Mouse (Mus musculus) stomach, embryonic 15.5 days (tissue): Measurements from ENCODE around the gene Slc8b1. TPM values are rescaled to one million over a fixed set of nuclear protein-coding genes. Genes with fewer than 3 reads are reported as not detected.

ENCODE experiments used
- ATAC-seq: fragments of 200-750 bp; cut with Nextera tagmentation; 2 replicates; pipeline ENCODE4 v1.8.0; 2017; ENCODE audit warnings: low read depth, moderate number of reproducible peaks, moderate TSS enrichment; ENCODE audit not compliant: insufficient read depth, low FRiP score
- H3K27ac ChIP-seq: fragments of 300-500 bp; sonication (generic); 2 replicates; pipeline ENCODE4 v1.5.1; 2015; ENCODE audit warnings: mild to moderate bottlenecking, inconsistent platforms
- H3K27me3 ChIP-seq: fragments of 300-500 bp; sonication (generic); replicated peaks from 2 replicates; pipeline ENCODE4 v1.6.1; 2015; ENCODE audit warnings: inconsistent platforms
- H3K36me3 ChIP-seq: fragments of 300-500 bp; sonication (generic); 2 replicates; pipeline ENCODE4 v1.6.1; 2015; ENCODE audit warnings: inconsistent platforms
- H3K4me1 ChIP-seq: fragments of 300-500 bp; sonication (generic); 2 replicates; pipeline ENCODE4 v1.6.1; 2015; ENCODE audit warnings: inconsistent platforms
- H3K4me2 ChIP-seq: fragments of 300-500 bp; sonication (generic); 2 replicates; pipeline ENCODE4 v1.6.1; 2015; ENCODE audit warnings: mild to moderate bottlenecking, inconsistent platforms
- H3K4me3 ChIP-seq: fragments of 300-500 bp; sonication (generic); replicated peaks from 2 replicates; pipeline ENCODE4 v1.5.1; 2015; ENCODE audit warnings: inconsistent platforms
- H3K9ac ChIP-seq: fragments of 300-500 bp; sonication (generic); 2 replicates; pipeline ENCODE4 v1.6.1; 2015; ENCODE audit warnings: inconsistent platforms
- H3K9me3 ChIP-seq: fragments of 300-500 bp; sonication (generic); 2 replicates; pipeline ENCODE4 v1.6.1; 2016; ENCODE audit warnings: inconsistent platforms
- WGBS: fragments of 180-500 bp; shearing (Covaris S2); methylation state at CpG from one replicate; pipeline ENCODE4 v1.1.7; 2015; 5-methylcytosine and 5-hydroxymethylcytosine counted together
- polyA plus RNA-seq: library from polyadenylated mRNA; unstranded; fragments of >200 nt; fragmentation: Nextera tagmentation; extraction: Ambion mirVana; gene quantifications from 2 replicates; pipeline ENCODE4 v1.2.1, GENCODE M21; 2015

The Slc8b1 gene
- polyA plus RNA-seq, 1 experiment from 2014 or later: 8.3 TPM

DNA sequence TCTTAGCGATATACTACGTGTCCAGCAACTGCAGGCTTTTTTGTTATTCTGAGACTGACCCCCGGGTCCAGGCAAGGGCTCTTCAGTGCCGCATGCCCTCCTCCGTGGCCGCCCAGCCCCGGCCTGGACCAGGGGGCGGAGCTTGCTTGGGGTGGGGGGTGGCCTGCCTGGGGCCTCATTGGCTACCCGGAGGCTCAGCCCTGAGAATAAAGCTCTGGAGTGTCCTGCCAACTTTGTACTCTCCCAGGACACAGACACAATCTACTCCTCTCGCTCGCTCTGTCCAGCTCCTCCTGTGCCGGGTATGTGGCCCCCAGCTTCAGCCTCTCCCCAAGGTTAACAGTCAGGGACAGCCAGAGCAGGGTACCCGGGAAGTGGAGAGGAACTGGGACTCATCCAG, 34.7 kb upstream of the Slc8b1 start, which contains the start of gene Sds:
Gene Sds (plus strand): TSS at position 231 of the 400 bp plus-strand sequence.
- 18% methylated on average over 13 of the region's 13 CpGs for WGBS
- Histone ChIP-seq H3K27ac (no peak within 1 kb of the TSS), H3K36me3 (no peaks in the 10 kb centered on the region), H3K9ac (no peak within 1 kb of the TSS), H3K4me1 (no peaks in the 10 kb centered on the region), H3K27me3 (0 out of 2 replicates have a peak, but pooled peaks cover 4% of the 10 kb centered on the region), H3K4me2 (no peak within 1 kb of the TSS), H3K9me3 (no peaks in the 10 kb centered on the region), H3K4me3 (no peak within 1 kb of the TSS)
- no peak; the same call in 1 of the 2 replicates for ATAC-seq

DNA sequence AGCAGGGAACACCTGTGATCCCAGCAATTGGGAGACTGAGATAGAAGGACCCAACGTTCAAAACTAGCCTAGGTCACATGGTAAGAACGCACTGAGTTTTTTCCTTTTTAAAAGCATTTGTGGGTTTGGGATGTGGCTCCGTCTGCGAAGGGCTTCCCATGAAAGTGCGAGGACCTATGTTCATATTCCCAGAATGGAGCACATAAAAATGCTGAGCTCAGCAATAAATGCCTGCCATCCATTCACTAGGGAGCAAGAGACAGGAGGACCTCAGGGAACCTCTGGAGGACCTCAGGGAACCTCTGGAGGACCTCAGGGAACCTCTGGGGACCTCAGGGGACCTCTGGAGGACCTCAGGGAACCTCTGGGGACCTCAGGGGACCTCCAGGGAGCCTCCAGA, 33.0 kb upstream of the Slc8b1 start:
- WGBS: 89% methylated on average over 5 of the region's 5 CpGs
- H3K36me3 ChIP-seq: no peaks in the 10 kb centered on the region
- no peak overlapping the region for H3K4me2 ChIP-seq

DNA sequence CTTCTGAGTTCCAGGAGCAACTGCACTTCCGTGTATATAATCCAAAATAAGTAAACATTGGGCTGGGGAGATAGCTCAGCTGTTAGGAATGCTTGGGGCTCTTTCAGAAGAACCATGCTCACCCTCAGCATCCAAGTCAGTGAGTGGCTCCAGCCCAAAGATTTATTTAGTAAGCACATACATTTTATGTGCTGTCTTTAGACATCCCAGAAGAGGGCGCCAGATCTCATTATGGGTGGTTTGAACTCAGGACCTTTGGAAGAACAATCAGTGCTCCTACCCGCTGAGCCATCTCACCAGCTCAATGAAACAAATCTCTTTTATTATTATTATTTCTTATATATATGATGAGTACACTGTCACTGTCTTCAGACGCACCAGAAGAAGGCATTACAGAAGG, 31.4 kb upstream of the Slc8b1 start:
- Histone ChIP-seq H3K4me1 (no peaks in the 10 kb centered on the region), H3K9ac (no peak overlapping the region), H3K4me2 (no peak overlapping the region), H3K4me3 (no peak overlapping the region), H3K27me3 (0 out of 2 replicates have a peak, but pooled peaks cover 4% of the 10 kb centered on the region), H3K9me3 (no peaks in the 10 kb centered on the region), H3K27ac (no peak overlapping the region), H3K36me3 (no peaks in the 10 kb centered on the region)
- WGBS: 60% methylated on average over 4 of the region's 4 CpGs
- no peak for ATAC-seq

More for the DNA sequence above, 33.0 kb upstream of the Slc8b1 start:
- Histone ChIP-seq H3K4me1 (no peaks in the 10 kb centered on the region), H3K9ac (no peak overlapping the region), H3K27me3 (0 out of 2 replicates have a peak, but pooled peaks cover 4% of the 10 kb centered on the region), H3K4me3 (no peak overlapping the region), H3K9me3 (no peaks in the 10 kb centered on the region), H3K27ac (no peak overlapping the region)
- ATAC-seq: no peak

DNA sequence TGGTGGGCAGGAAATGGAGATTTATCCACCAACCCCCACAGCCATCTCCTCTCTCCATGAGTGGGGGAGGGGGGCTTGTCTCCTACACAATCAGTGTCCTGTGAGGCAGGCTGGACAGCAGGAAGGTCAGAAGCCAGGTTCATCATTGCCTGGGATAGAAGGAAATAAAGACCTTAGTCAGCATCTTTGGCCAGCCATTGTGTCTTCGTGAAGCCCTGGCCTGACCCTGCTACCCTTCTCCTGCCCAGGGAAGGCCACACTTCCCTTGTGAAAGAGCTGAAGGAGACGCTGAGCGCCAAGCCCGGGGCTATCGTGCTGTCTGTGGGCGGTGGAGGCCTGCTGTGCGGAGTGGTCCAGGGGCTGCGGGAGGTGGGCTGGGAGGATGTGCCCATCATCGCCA, 29.8 kb upstream of the Slc8b1 start:
- Histone ChIP-seq H3K27me3 (0 out of 2 replicates have a peak, but pooled peaks cover 4% of the 10 kb centered on the region), H3K4me2 (no peak overlapping the region), H3K9ac (no peak overlapping the region), H3K9me3 (no peaks in the 10 kb centered on the region), H3K4me3 (no peak overlapping the region), H3K36me3 (0 out of 2 replicates have a peak, but pooled peaks cover 6% of the 10 kb centered on the region), H3K27ac (no peak overlapping the region), H3K4me1 (no peaks in the 10 kb centered on the region)
- WGBS: 71% methylated on average over 9 of the region's 9 CpGs
- ATAC-seq: no peak

DNA sequence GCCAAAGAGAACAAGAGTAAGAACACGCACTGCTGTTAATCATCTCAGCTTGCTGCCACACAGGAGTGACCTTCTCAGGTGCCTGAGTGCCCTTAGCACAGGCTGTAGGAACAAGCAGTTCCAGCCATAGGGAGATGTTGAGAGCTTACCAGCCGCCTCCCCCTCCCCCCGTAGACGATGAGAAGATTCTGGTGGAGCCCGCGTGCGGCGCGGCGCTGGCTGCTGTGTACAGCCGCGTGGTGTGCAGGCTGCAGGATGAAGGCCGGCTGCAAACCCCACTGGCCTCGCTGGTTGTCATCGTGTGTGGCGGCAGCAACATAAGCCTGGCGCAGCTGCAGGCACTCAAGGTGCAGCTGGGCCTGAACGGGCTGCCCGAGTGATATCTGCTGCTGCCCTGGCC, 27.6 kb upstream of the Slc8b1 start:
- WGBS: 84% methylated on average over 19 of the region's 19 CpGs
- no peak for ATAC-seq

DNA sequence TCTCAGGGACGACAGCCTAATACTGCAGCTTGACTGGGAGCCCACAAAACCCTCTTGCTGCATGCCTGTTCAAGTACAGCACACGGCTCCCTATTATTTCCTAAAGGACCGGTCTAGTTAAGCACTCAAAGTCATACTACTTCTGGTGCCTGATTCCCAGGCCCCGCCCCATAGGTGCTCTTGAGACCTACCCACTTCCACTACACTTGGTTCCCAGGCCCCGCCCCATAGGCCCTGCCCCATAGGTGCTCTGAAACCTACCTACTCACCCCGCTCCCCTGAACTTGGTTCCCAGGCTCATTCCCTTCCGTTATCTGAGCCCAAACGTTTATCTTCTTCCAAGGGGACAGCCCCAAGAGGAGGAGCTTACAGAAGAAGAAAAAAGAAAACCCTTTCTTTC, 23.1 kb upstream of the Slc8b1 start:
- Histone ChIP-seq H3K9me3 (no peaks in the 10 kb centered on the region), H3K27ac (no peak overlapping the region), H3K9ac (no peak overlapping the region), H3K4me1 (no peaks in the 10 kb centered on the region), H3K27me3 (no peaks in the 10 kb centered on the region), H3K4me3 (no peak overlapping the region), H3K36me3 (peaks cover 19% of the 10 kb centered on the region; the same call in 1 of the 2 replicates), H3K4me2 (no peak overlapping the region)
- no peak for ATAC-seq
- 82% methylated on average over 8 of the region's 8 CpGs for WGBS

More for the DNA sequence above, 27.6 kb upstream of the Slc8b1 start:
- no peaks in the 10 kb centered on the region for H3K9me3 ChIP-seq
- H3K4me2 ChIP-seq: no peak overlapping the region
- no peak overlapping the region for H3K9ac ChIP-seq
- H3K4me1 ChIP-seq: no peaks in the 10 kb centered on the region
- H3K27me3 ChIP-seq: no peaks in the 10 kb centered on the region
- no peak overlapping the region for H3K27ac ChIP-seq
- peaks cover 16% of the 10 kb centered on the region; the same call in 1 of the 2 replicates for H3K36me3 ChIP-seq
- H3K4me3 ChIP-seq: no peak overlapping the region

DNA sequence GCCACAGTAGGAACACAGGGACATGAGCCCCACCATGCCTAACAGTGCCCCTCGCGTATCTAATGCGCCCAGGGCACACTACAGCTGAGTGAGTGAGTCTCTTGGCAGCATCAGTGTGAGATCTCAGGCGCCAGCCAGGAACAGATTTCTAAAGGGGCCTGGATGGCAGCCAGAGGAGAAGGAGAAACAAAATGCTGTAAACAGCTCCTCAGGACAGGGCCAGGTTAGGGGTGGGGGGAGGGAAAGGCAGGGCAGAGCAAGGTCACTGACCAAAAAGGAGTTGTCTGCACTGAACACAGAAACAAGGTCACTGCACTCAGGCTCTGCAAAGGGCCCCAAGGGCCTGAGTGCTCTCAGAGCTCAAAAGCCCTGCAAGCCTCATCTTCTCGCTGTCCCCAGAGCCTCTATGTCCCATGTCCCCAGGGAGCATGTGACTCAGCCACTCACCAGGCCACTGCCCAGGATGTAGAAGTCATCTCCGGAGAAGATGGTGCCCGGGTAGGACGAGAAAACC, 20.2 kb upstream of the Slc8b1 start:
- Histone ChIP-seq H3K36me3 (peaks cover 20% of the 10 kb centered on the region; the same call in 1 of the 2 replicates), H3K4me2 (no peak overlapping the region), H3K27ac (no peak overlapping the region), H3K4me1 (no peaks in the 10 kb centered on the region), H3K9me3 (no peaks in the 10 kb centered on the region), H3K4me3 (no peak overlapping the region), H3K9ac (no peak overlapping the region), H3K27me3 (no peaks in the 10 kb centered on the region)
- whole genome bisulfite sequencing: 81% methylated on average over 8 of the region's 8 CpGs
- no peak for ATAC-seq

DNA sequence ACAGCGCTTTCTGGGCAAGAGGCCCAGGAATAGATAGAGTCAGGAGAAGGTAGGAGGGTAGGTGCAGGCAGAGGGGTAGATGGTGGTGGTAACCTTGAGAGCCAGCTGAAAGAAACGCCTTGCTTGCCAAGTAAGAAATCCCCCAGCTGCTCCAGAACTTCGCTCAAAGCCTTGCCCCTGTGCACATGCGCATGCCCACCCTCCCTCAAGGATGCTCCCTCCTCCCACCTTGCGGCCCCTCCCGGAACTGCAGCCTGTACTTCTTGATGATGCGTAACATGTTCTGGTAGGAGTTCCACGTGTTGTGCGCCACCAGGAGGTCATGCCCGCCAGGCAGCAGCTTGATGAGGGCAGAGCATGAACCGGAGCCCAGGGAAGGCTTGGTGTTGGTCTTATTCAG, 18.5 kb upstream of the Slc8b1 start:
- H3K4me1 ChIP-seq: no peaks in the 10 kb centered on the region
- H3K4me3 ChIP-seq: no peak overlapping the region
- no peak for ATAC-seq
- no peak overlapping the region for H3K9ac ChIP-seq
- no peak overlapping the region for H3K4me2 ChIP-seq
- peaks cover 10% of the 10 kb centered on the region; the same call in 1 of the 2 replicates for H3K36me3 ChIP-seq
- H3K27ac ChIP-seq: no peak overlapping the region
- H3K9me3 ChIP-seq: no peaks in the 10 kb centered on the region
- no peaks in the 10 kb centered on the region for H3K27me3 ChIP-seq
- WGBS: 61% methylated on average over 11 of the region's 11 CpGs

DNA sequence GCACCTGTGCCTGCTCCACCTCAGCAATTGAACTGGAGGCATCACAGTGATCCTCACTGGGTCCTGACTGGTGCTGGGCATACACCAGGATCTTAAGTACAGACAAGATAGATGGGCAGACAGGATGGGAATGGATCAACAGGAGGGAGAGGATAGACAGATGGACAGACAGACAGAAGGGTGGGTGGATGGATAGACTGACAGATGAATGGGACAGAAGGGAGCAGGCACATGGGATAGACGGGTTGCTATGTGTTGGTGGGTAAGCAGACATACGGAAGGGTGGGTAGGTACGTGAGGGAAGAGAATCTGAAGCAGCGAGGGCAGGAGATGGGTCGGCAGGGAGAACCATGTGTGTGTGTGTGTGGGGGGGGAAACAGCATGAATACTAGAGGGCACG, 17.5 kb upstream of the Slc8b1 start:
- Histone ChIP-seq H3K27me3 (no peaks in the 10 kb centered on the region), H3K9me3 (no peaks in the 10 kb centered on the region), H3K4me3 (no peak overlapping the region), H3K27ac (no peak overlapping the region), H3K36me3 (peaks cover 10% of the 10 kb centered on the region; the same call in 1 of the 2 replicates), H3K9ac (no peak overlapping the region), H3K4me1 (no peaks in the 10 kb centered on the region), H3K4me2 (no peak overlapping the region)
- ATAC-seq: no peak
- 87% methylated on average over 6 of the region's 6 CpGs for WGBS

DNA sequence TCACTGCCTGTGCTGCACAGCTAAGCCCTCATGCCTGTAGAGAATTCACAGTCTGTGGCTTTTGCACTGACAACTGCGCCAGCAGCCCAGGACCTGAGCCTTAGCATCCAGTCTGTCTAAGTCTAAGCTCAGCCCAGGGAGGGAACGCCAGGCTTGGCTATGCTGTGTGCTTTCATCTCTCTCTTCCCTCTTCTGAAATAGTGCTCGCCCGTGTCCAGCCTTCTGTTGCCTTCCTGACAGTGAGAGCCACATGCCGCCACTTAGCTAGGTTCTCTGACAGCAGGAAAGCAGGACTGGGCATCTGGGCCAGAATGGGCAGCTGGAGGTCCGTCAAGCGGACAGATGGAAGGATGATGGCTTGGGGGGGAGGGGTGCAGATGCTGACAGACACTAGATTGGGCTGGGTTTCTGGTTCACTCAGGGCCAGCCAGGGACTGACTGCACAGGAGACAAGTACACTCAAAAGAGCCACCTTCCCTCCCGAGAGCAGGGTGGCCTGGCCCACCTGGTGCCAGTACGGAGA, 17.0 kb upstream of the Slc8b1 start:
- Histone ChIP-seq H3K4me2 (no peak overlapping the region), H3K27ac (no peak overlapping the region), H3K36me3 (peaks cover 10% of the 10 kb centered on the region; the same call in 1 of the 2 replicates), H3K27me3 (no peaks in the 10 kb centered on the region), H3K9ac (no peak overlapping the region), H3K9me3 (no peaks in the 10 kb centered on the region), H3K4me3 (no peak overlapping the region), H3K4me1 (no peaks in the 10 kb centered on the region)
- ATAC-seq: no peak
- 89% methylated on average over 9 of the region's 9 CpGs for WGBS

DNA sequence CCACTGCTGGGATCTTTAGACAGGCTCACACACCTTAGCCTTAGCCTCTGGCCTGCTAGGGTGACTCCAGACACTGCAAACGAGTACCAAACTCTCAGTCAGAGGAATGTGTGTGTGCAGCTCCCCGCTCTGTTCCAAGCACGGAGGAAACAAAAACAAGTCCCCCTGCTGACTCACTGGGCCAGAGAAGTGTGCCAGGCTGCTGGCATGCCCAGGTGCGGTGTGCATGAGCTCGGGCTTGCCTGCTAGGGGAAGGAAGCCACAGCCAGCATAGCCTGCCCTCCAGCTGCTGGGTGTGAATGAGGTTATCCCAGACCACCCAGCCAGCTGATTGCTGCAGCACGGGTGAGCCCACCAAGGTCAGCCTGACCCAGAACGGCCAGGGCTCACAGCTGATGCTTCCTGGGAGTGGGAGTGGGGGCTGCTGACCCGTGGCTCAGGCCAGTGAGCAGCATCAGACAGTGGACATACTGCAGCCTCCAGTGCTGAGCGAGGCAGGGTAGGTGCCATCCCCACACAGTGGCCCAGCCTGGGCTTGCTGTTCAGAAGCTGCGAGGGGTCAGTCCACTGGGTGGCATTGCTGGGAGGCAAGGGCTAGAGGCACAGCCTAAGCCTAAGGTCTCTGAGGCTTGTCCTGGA, 15.8 kb upstream of the Slc8b1 start:
- H3K4me1 ChIP-seq: no peaks in the 10 kb centered on the region
- 79% methylated on average over 10 of the region's 10 CpGs for WGBS
- H3K4me2 ChIP-seq: no peak overlapping the region
- peaks cover 10% of the 10 kb centered on the region; the same call in 1 of the 2 replicates for H3K36me3 ChIP-seq
- no peaks in the 10 kb centered on the region for H3K27me3 ChIP-seq
- ATAC-seq: no peak
- no peaks in the 10 kb centered on the region for H3K9me3 ChIP-seq
- H3K27ac ChIP-seq: no peak overlapping the region
- H3K9ac ChIP-seq: no peak overlapping the region
- H3K4me3 ChIP-seq: no peak overlapping the region

DNA sequence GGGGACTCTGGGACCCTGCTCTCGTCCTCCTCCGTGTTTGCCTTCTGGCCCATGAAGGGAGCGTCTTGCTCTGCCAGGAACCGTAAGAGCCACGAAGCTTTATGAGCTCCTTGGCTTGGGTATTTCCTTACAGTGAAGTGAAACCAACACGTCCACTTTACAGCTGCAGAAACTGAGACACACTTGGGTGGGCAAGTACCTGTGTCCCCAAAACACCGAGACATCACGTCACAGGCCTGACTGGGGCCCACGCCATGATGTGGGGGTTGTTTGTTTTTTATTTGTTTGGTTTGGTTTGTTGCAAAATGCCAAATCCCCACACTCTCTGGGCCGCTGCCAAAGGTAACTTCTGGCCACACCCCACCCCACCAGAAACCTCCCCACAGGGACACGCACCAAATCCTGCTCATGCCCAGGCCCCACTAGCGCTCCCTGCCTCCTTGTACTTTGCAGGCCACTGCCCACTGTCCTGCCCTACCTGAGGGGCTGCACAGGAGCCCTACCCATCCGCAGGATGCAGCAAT, 15.2 kb upstream of the Slc8b1 start:
- H3K4me3 ChIP-seq: no peak overlapping the region
- H3K4me1 ChIP-seq: no peaks in the 10 kb centered on the region
- no peaks in the 10 kb centered on the region for H3K9me3 ChIP-seq
- ATAC-seq: no peak
- no peak overlapping the region for H3K9ac ChIP-seq
- H3K36me3 ChIP-seq: peaks cover 10% of the 10 kb centered on the region; the same call in 1 of the 2 replicates
- 85% methylated on average over 13 of the region's 13 CpGs for WGBS
- no peak overlapping the region for H3K4me2 ChIP-seq
- no peaks in the 10 kb centered on the region for H3K27me3 ChIP-seq
- H3K27ac ChIP-seq: no peak overlapping the region
